Mouse (Mus musculus) embryonic facial prominence, embryonic 14.5 days (tissue): Measurements from ENCODE around the gene Rmnd5b. TPM values are rescaled to one million over a fixed set of nuclear protein-coding genes. Genes with fewer than 3 reads are reported as not detected.
A peak's percentile ranks its signal among the peaks of the same experiment; 100 is the strongest.

Experiments
- ATAC-seq: fragments of 200-750 bp; cut with Nextera tagmentation; 2 replicates; pipeline ENCODE4 v1.8.0; 2017; ENCODE audit warnings: low read depth, moderate number of reproducible peaks, moderate TSS enrichment
- DNase-seq: peaks from one replicate; pipeline ENCODE4 v3.0.0-alpha.2; 2015; ENCODE audit warnings: low spot score
- H3K27ac ChIP-seq: fragments of 300-500 bp; sonication (generic); replicated peaks from 2 replicates; pipeline ENCODE4 v1.5.1; 2014; ENCODE audit warnings: low read depth, mild to moderate bottlenecking, low read length, moderate library complexity
- H3K27me3 ChIP-seq: fragments of 300-500 bp; sonication (generic); replicated peaks from 2 replicates; pipeline ENCODE4 v1.6.1; 2014; ENCODE audit warnings: low read length; ENCODE audit not compliant: control insufficient read depth, insufficient read depth
- H3K36me3 ChIP-seq: fragments of 300-500 bp; sonication (generic); 2 replicates; pipeline ENCODE4 v1.6.1; 2014; ENCODE audit warnings: low read length, mixed read lengths; ENCODE audit not compliant: control insufficient read depth, insufficient read depth
- H3K4me1 ChIP-seq: fragments of 300-500 bp; sonication (generic); 2 replicates; pipeline ENCODE4 v1.6.1; 2014; ENCODE audit warnings: antibody characterized with exemption, low read length; ENCODE audit not compliant: control insufficient read depth, insufficient read depth
- H3K4me2 ChIP-seq: fragments of 300-500 bp; sonication (generic); 2 replicates; pipeline ENCODE4 v1.6.1; 2014; ENCODE audit warnings: low read depth, mild to moderate bottlenecking, low read length, moderate library complexity, mixed read lengths
- H3K4me3 ChIP-seq: fragments of 300-500 bp; sonication (generic); 2 replicates; pipeline ENCODE4 v1.5.1; 2014; ENCODE audit warnings: low read depth, mild to moderate bottlenecking, low read length
- H3K9ac ChIP-seq: fragments of 300-500 bp; sonication (generic); 2 replicates; pipeline ENCODE4 v1.6.1; 2014; ENCODE audit warnings: low read depth, mild to moderate bottlenecking, low read length, moderate library complexity, mixed read lengths
- H3K9me3 ChIP-seq: fragments of 300-500 bp; sonication (generic); 2 replicates; pipeline ENCODE4 v1.6.1; 2016; ENCODE audit warnings: low read length; ENCODE audit not compliant: control insufficient read depth
- WGBS: fragments of 180-500 bp; shearing (Covaris S2); extraction: QIAGEN DNeasy Blood & Tissue Kit; methylation state at CpG from one replicate; pipeline ENCODE4 v1.1.7; 2014; 5-methylcytosine and 5-hydroxymethylcytosine counted together
- polyA plus RNA-seq: library from polyadenylated mRNA; unstranded; fragments of >200 nt; fragmentation: Nextera tagmentation; extraction: Ambion mirVana; gene quantifications from 2 replicates; pipeline ENCODE4 v1.2.1, GENCODE M21; 2014

The Rmnd5b gene
- polyA plus RNA-seq, 1 experiment from 2014 or later: 44.2 TPM

GRCm38 (mm10) chr11:51587059-51587458, 48.6 kb downstream of the Rmnd5b start:
- H3K4me1 ChIP-seq: peaks cover 12% of the 10 kb centered on the region
- H3K9ac ChIP-seq: no peak overlapping the region
- H3K9me3 ChIP-seq: no peaks in the 10 kb centered on the region
- ATAC-seq (no peak), DNase-seq (no peak)
- WGBS: 88% methylated on average over 1 of the region's 1 CpGs
- H3K36me3 ChIP-seq: peaks cover 58% of the 10 kb centered on the region
- H3K4me2 ChIP-seq: no peak overlapping the region
- no peaks in the 10 kb centered on the region for H3K27me3 ChIP-seq
- H3K4me3 ChIP-seq: no peak overlapping the region
- no peak overlapping the region for H3K27ac ChIP-seq

GRCm38 (mm10) chr11:51586411-51586810, 49.3 kb downstream of the Rmnd5b start:
- ATAC-seq: no peak
- Histone ChIP-seq H3K36me3 (peaks cover 52% of the 10 kb centered on the region), H3K9me3 (no peaks in the 10 kb centered on the region), H3K9ac (no peak overlapping the region), H3K27me3 (no peaks in the 10 kb centered on the region), H3K4me3 (no peak overlapping the region), H3K4me1 (peaks cover 12% of the 10 kb centered on the region), H3K4me2 (no peak overlapping the region; the same call in 1 of the 2 replicates), H3K27ac (no peak overlapping the region)
- 92% methylated on average over 13 of the region's 13 CpGs for WGBS
- no peak for DNase-seq

- H3K4me3 ChIP-seq: peak overlapping the region; percentile 63
- H3K4me1 ChIP-seq: peaks cover 12% of the 10 kb centered on the region
- H3K4me2 ChIP-seq: peak overlapping the region; percentile 79
- H3K9ac ChIP-seq: peak overlapping the region; percentile 91
- peak overlapping the region; percentile 90 for H3K27ac ChIP-seq
- peaks cover 45% of the 10 kb centered on the region for H3K36me3 ChIP-seq
- 64% methylated on average over 8 of the region's 8 CpGs for WGBS
- ATAC-seq (no peak), DNase-seq (no peak)
- no peaks in the 10 kb centered on the region for H3K9me3 ChIP-seq
- no peaks in the 10 kb centered on the region for H3K27me3 ChIP-seq
Observed at GRCm38 (mm10) chr11:51585608-51586252, 50.0 kb downstream of the Rmnd5b start.

DNA sequence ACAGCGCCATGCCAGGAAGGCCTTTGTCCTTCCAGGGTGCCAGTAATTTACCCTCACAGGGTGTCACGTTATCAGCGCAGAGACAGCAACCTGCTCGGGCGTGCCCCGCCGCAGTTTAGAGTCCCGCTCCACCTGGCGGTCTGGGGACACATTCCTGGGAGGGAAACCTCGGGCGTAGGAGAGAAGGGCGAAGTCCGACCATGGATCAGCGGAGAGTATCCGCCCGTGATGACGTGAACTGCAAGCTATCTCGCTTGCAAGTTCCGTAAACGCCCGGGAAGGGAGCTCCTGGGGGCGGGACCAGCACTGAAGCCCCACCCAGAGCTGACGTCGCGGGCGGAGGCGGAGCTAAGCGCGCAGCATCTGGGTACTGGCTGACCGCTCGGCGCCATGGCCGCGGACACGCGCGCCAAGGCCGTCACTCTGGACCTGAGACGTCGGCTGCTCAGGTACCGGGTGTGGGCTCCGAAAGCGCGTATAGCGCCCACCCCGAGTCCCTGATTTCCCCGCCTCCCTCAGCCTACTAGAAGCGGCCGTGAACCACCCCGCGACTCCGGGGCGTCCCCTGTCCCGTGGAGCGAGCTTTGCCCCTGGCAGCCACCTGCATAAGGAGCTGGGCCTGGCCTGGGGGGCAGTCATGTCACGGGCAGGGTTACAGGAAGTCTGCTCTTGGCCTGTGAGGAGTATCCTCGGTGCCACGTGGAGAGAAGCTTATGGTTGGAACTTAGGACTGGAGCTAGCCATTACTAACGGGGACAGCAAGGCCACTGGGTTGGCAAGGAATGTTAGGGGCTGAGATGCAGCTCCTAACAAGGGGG, 51.1 kb downstream of the Rmnd5b start, which contains the start of gene Phykpl:
Gene Phykpl (plus strand): TSS at position 327 of the 818 bp plus-strand sequence.
- Histone ChIP-seq H3K4me2 (peak within 1 kb of the TSS; percentile 79), H3K4me1 (peaks cover 12% of the 10 kb centered on the region), H3K9me3 (no peaks in the 10 kb centered on the region), H3K9ac (peak within 1 kb of the TSS; percentile 91), H3K27ac (peak within 1 kb of the TSS; percentile 90), H3K36me3 (peaks cover 35% of the 10 kb centered on the region), H3K4me3 (peak within 1 kb of the TSS; percentile 63), H3K27me3 (no peaks in the 10 kb centered on the region)
- WGBS: under 1% methylated on average over 47 of the region's 59 CpGs
- DNase-seq (peak; percentile 98), ATAC-seq (peak; percentile 92)

DNA sequence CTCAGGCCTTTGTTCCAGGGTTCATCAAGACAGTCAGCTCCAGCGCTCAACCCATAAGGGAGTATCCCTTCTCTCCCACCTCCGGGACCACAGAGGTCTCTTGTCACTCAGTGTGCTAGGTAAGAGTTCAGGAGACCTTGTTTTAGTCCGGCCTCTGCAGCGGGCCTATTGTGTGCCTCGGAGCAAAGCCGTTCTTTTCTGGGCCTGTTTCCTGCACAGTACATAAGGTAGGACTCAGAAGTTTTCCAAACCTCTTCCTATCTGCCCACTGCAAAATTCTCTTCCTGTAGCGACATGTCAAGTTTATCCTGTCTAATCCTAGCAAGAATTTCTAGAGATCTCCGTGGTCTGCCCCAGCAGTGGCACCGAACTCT, 51.7 kb downstream of the Rmnd5b start:
- WGBS: 6% methylated on average over 9 of the region's 9 CpGs
- Histone ChIP-seq H3K4me1 (peaks cover 12% of the 10 kb centered on the region), H3K4me2 (peak overlapping the region; percentile 79), H3K9ac (peak overlapping the region; percentile 91), H3K36me3 (peaks cover 29% of the 10 kb centered on the region), H3K27me3 (no peaks in the 10 kb centered on the region), H3K27ac (peak overlapping the region; percentile 90), H3K9me3 (no peaks in the 10 kb centered on the region), H3K4me3 (peak overlapping the region; percentile 63)
- DNase-seq: no peak
- peak; percentile 0; the same call in 1 of the 2 replicates for ATAC-seq

DNA sequence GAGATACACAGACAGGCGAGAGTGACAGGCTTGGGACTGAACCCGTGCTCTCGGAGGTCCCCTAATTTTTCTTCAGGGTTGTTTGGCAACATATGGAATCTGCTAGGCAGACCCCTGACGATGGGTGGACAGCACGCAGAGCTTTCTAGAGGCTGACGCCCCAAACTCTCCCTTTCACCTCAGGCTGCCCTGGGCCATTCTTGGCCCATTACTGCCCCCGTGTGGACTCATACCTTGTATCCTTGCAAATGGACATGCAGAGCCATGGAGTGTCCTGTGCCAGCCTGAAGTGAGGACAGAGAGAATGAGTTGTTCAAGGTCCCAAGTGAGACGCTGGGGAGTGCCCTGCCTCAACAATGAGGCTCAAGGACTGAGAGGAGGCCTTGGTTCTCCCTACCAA, 53.0 kb downstream of the Rmnd5b start:
- ATAC-seq: no peak
- WGBS: 15% methylated on average over 8 of the region's 8 CpGs
- Histone ChIP-seq H3K4me3 (no peak overlapping the region), H3K9ac (no peak overlapping the region), H3K4me1 (peaks cover 12% of the 10 kb centered on the region), H3K4me2 (no peak overlapping the region), H3K27me3 (no peaks in the 10 kb centered on the region), H3K9me3 (no peaks in the 10 kb centered on the region), H3K36me3 (peaks cover 15% of the 10 kb centered on the region), H3K27ac (no peak overlapping the region)
- DNase-seq: peak; percentile 71

- no peak for ATAC-seq
- Histone ChIP-seq H3K27ac (no peak overlapping the region), H3K4me3 (no peak overlapping the region), H3K4me1 (peaks cover 5% of the 10 kb centered on the region; the same call in 1 of the 2 replicates), H3K9me3 (no peaks in the 10 kb centered on the region), H3K36me3 (no peaks in the 10 kb centered on the region), H3K9ac (no peak overlapping the region), H3K4me2 (no peak overlapping the region), H3K27me3 (no peaks in the 10 kb centered on the region)
- DNase-seq: no peak
- WGBS: 70% methylated on average over 4 of the region's 4 CpGs
Observed at GRCm38 (mm10) chr11:51579024-51579423, 56.7 kb downstream of the Rmnd5b start.

DNA sequence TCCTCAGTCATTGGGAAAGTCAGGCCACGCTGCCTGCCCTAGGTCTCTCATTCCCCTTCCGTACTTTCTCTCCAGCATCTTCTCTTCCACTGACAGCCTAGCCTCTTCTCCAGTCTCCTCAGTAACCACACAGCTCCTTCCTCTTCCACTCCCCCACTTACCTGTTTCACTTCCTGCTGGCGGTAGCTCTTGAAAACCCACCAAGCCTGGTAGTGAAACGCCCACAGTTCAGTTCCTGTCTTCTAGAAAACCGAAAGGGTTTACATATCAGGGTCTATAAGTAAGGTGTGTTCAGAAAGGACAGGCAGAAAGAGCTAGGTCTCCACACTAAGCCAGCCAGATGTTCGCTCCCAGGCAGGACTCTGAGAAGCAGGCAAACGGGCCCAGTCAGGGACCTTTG, 58.1 kb downstream of the Rmnd5b start:
- no peak overlapping the region for H3K4me2 ChIP-seq
- WGBS: 83% methylated on average over 7 of the region's 7 CpGs
- H3K4me1 ChIP-seq: no peaks in the 10 kb centered on the region

More for the DNA sequence above, 58.1 kb downstream of the Rmnd5b start:
- H3K27me3 ChIP-seq: no peaks in the 10 kb centered on the region
- H3K27ac ChIP-seq: no peak overlapping the region
- no peak overlapping the region for H3K9ac ChIP-seq
- no peak for DNase-seq
- no peak for ATAC-seq
- H3K9me3 ChIP-seq: no peaks in the 10 kb centered on the region
- no peak overlapping the region for H3K4me3 ChIP-seq
- no peaks in the 10 kb centered on the region for H3K36me3 ChIP-seq
